Mouse (Mus musculus): Measurements from ENCODE around the gene Ldlrap1. TPM values are rescaled to one million over a fixed set of nuclear protein-coding genes. Genes with fewer than 3 reads are reported as not detected.

Gene Ldlrap1
- total RNA-seq, 2 experiments from 2014 or later = 4.7 to 5.6 TPM

GRCm38 (mm10) chr4:134779136-134779934 lies 11.5 kb upstream of the Ldlrap1 start:
- ATAC-seq (replicated peaks; ENCODE audit: low FRiP score, poor library complexity, severe bottlenecking) = no peak

GRCm38 (mm10) chr4:134776246-134776645 lies 8.4 kb upstream of the Ldlrap1 start:
- no peak for ATAC-seq (replicated peaks; ENCODE audit: low FRiP score, poor library complexity, severe bottlenecking)

- no peak for ATAC-seq (replicated peaks; ENCODE audit: low FRiP score, poor library complexity, severe bottlenecking)
Observed at GRCm38 (mm10) chr4:134775234-134775944, 7.6 kb upstream of the Ldlrap1 start.

GRCm38 (mm10) chr4:134774126-134774525 lies 6.3 kb upstream of the Ldlrap1 start:
- no peak for ATAC-seq (replicated peaks; ENCODE audit: low FRiP score, poor library complexity, severe bottlenecking)

GRCm38 (mm10) chr4:134772805-134773674 lies 5.2 kb upstream of the Ldlrap1 start:
- ATAC-seq (replicated peaks; ENCODE audit: low FRiP score, poor library complexity, severe bottlenecking) = peak; percentile 41; the same call in 1 of the 2 replicates

- no peak for ATAC-seq (replicated peaks; ENCODE audit: low FRiP score, poor library complexity, severe bottlenecking)
Observed at GRCm38 (mm10) chr4:134769891-134770290, 2.1 kb upstream of the Ldlrap1 start.

GRCm38 (mm10) chr4:134769081-134769811 lies 1.4 kb upstream of the Ldlrap1 start:
- no peak for ATAC-seq (replicated peaks; ENCODE audit: low FRiP score, poor library complexity, severe bottlenecking)

- ATAC-seq (replicated peaks; ENCODE audit: low FRiP score, poor library complexity, severe bottlenecking) = no peak
Observed at GRCm38 (mm10) chr4:134768226-134768888, 533 bp upstream of the Ldlrap1 start.

GRCm38 (mm10) chr4:134766904-134767425 lies 859 bp downstream of the Ldlrap1 start:
- ATAC-seq (replicated peaks; ENCODE audit: low FRiP score, poor library complexity, severe bottlenecking) = peak; percentile 19

- ATAC-seq (replicated peaks; ENCODE audit: low FRiP score, poor library complexity, severe bottlenecking) = no peak
Observed at GRCm38 (mm10) chr4:134766277-134766676, 1.5 kb downstream of the Ldlrap1 start.

GRCm38 (mm10) chr4:134764333-134764732 lies 3.5 kb downstream of the Ldlrap1 start:
- peak; percentile 18 for ATAC-seq (replicated peaks; ENCODE audit: low FRiP score, poor library complexity, severe bottlenecking)

- ATAC-seq (replicated peaks; ENCODE audit: low FRiP score, poor library complexity, severe bottlenecking) = 0 out of 2 replicates have a peak, but pooled peaks have one; percentile 2
Observed at GRCm38 (mm10) chr4:134762360-134762759, 5.5 kb downstream of the Ldlrap1 start.

GRCm38 (mm10) chr4:134760793-134761201 lies 7.0 kb downstream of the Ldlrap1 start:
- ATAC-seq (replicated peaks; ENCODE audit: low FRiP score, poor library complexity, severe bottlenecking) = peak; percentile 16

GRCm38 (mm10) chr4:134760281-134760680 lies 7.5 kb downstream of the Ldlrap1 start:
- ATAC-seq (replicated peaks; ENCODE audit: low FRiP score, poor library complexity, severe bottlenecking) = peak; percentile 35

GRCm38 (mm10) chr4:134759564-134759963 lies 8.3 kb downstream of the Ldlrap1 start:
- peak; percentile 70 for ATAC-seq (replicated peaks; ENCODE audit: low FRiP score, poor library complexity, severe bottlenecking)

GRCm38 (mm10) chr4:134758922-134759321 lies 8.9 kb downstream of the Ldlrap1 start:
- no peak for ATAC-seq (replicated peaks; ENCODE audit: low FRiP score, poor library complexity, severe bottlenecking)

- no peak for ATAC-seq (replicated peaks; ENCODE audit: low FRiP score, poor library complexity, severe bottlenecking)
Observed at GRCm38 (mm10) chr4:134758367-134758766, 9.5 kb downstream of the Ldlrap1 start.

- ATAC-seq (replicated peaks; ENCODE audit: low FRiP score, poor library complexity, severe bottlenecking) = no peak
Observed at GRCm38 (mm10) chr4:134756953-134757352, 10.9 kb downstream of the Ldlrap1 start.

GRCm38 (mm10) chr4:134754941-134755340 lies 12.9 kb downstream of the Ldlrap1 start:
- ATAC-seq (replicated peaks; ENCODE audit: low FRiP score, poor library complexity, severe bottlenecking) = no peak

Data from erythroblast, adult 5-6 weeks (primary cell).